Mouse (Mus musculus) neural tube, embryonic 10.5 days (tissue): ENCODE measurements around the gene Mgat2.

Experiments used
- DNase-seq: peaks from one replicate; pipeline ENCODE4 v3.0.0-alpha.2; 2017; ENCODE audit warnings: low spot score; ENCODE audit errors: extremely low spot score

Gene Mgat2

GRCm38 (mm10) chr12:69211057-69211456 lies 27.1 kb downstream of the Mgat2 start:
- no peak for DNase-seq

GRCm38 (mm10) chr12:69213186-69213777 lies 29.3 kb downstream of the Mgat2 start:
- no peak for DNase-seq

GRCm38 (mm10) chr12:69214393-69214792 lies 30.4 kb downstream of the Mgat2 start:
- DNase-seq, result no peak

- no peak for DNase-seq
These were observed 31.2 kb downstream of the Mgat2 start for GRCm38 (mm10) chr12:69215000-69215785.

- no peak for DNase-seq
These were observed 32.6 kb downstream of the Mgat2 start for GRCm38 (mm10) chr12:69216587-69216986.

GRCm38 (mm10) chr12:69220613-69221277 lies 36.8 kb downstream of the Mgat2 start:
- no peak for DNase-seq

GRCm38 (mm10) chr12:69227776-69228466 lies 44.0 kb downstream of the Mgat2 start, which contains the start of gene Pole2:
Gene Pole2 (minus strand): TSS chr12:69228195.
- DNase-seq, result peak; percentile 91

GRCm38 (mm10) chr12:69229251-69229650 lies 45.3 kb downstream of the Mgat2 start:
- DNase-seq, result no peak

- DNase-seq, result no peak
These were observed 51.8 kb downstream of the Mgat2 start for GRCm38 (mm10) chr12:69235782-69236181.
